Mouse (Mus musculus) embryonic fibroblast, embryonic 13.5 days (primary cell): ENCODE measurements around the gene 2210010C04Rik.

Experiments
- CTCF ChIP-seq: IDR thresholded peaks from 2 replicates; pipeline ENCODE4 v1.5.1; 2011; ENCODE audit warnings: mild to moderate bottlenecking, control low read depth, low read length, moderate library complexity, borderline replicate concordance; ENCODE audit not compliant: insufficient read depth
- POLR2A ChIP-seq: IDR thresholded peaks from 2 replicates; pipeline ENCODE4 v1.6.1; 2011; ENCODE audit warnings: low read depth, mild to moderate bottlenecking, control low read depth, low read length, moderate library complexity

- TF ChIP-seq CTCF, result no peak
- no peak for TF ChIP-seq POLR2A
These were observed 11.9 kb upstream of the 2210010C04Rik start for GRCm38 (mm10) chr6:41047202-41047601.
